Mouse (Mus musculus): ENCODE results near the gene Lrrc31.

Gene Lrrc31

DNA sequence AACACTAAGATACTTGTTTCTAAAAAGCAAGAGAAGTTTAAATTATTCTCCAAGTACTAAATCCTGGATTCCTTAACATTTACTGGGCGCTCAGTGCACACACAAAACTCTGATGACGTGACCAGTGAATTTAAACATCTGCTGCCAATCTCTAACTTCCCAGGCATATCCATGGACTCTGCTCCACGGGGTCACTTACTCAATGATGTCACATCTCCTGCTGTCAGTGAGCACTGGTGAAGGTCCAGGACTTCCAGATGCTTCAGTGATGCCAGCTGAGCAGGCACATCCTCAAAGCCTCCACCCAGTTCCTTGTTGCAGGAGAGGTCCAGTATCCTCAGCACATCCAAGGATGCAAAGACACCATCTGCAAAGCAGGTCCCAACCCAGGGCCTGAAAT lies 12.4 kb downstream of the Lrrc31 start:
- DNase-seq: no peak

DNA sequence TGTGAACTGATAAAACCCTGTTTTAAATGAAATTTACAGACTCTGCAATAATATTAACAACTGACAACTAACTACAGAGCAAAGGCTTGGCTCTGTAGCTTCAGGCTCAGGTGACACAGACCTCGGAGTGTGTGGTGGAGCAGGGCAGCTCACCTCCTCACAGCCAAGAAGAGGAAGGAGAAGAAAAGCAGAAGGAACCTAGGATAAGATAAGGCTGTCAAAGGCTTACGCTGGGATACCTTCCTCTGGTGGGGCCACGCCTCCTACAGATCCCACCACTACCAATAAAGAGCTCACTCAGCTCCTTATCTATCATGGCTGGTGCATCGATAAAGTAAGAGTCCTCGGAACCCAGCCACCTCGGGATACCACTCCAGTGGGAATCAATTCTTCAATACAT lies 16.5 kb downstream of the Lrrc31 start:
- DNase-seq: no peak

GRCm38 (mm10) chr3:30658486-30658885 lies 41.2 kb downstream of the Lrrc31 start:
- DNase-seq: no peak

DNA sequence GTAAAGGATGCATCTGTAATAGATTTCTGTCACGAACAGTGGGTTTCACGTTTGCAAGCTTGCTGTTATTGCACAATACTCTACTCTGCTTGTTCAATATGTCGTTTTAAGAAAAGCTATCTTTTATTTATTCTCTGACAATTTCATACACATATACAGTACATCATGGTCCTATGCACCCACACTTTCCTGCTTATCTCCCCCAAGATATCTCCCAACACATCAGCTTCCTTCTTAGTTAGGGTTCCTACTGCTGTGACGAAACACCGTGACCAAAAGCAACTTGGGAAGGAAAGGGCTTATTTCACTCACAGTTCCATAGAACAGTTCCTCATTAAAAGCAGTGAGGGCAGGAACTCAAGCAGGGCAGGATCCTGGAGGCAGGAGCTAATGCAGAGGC lies 43.7 kb downstream of the Lrrc31 start:
- no peak for DNase-seq

GRCm38 (mm10) chr3:30650062-30650841 lies 49.4 kb downstream of the Lrrc31 start:
- peak; percentile 5 for DNase-seq

GRCm38 (mm10) chr3:30648466-30648865 lies 51.2 kb downstream of the Lrrc31 start:
- no peak for DNase-seq

DNA sequence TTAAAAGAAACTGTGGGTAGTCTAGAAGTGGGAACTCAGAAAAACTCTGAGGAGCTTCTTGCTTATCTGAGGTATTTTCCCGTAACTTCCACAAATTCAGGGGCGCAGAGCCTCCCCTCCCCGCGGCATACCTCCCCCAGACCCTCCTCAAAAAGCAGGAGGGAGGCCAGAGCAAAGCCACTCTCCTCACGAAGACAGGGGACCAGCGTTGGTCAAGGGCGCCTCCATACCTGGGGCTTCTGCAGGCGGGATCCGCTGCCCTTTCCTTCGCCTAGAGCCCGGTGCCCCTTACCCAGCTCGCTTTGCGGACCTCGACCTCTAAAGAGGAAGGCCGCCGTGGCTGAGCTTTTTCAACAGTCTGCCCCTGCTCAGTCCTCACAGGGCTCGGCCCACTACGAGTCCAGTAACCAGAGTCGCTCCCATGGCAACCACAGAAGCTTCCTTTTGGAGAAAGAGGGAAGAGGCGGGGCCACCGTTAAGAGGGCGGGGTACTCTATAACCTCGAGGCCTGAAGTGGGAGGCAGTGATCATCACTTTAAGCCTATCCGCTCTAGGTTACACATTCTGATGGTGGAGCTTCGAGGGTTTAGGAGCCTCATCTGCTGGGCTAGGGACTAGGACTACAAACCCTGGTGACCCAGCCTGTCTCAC lies 52.1 kb downstream of the Lrrc31 start, which contains the start of gene Lrrc34:
Gene Lrrc34, minus strand, starts transcription at position 430 of the 651 bp plus-strand sequence.
- peak; percentile 25 for DNase-seq

DNA sequence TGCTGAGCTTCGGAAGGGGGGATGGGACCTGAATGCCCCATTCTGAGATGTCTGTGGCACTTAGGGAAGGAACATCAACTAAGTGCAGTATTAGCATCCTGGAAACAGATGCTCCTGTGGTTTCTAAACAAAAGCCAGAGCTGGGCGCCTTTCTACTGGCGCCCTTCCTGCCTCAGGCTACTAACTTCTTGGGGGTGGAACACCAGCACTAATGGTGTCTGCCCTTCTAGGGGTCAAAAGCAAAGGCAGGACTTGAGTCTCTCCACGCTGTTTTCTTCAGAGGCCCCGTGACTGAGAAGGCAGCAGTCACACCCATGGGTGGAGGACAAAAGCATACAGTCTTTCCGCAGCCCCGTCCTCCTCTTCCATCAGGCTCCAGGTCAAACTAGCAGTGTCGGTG lies 52.9 kb downstream of the Lrrc31 start:
- DNase-seq: no peak

DNA sequence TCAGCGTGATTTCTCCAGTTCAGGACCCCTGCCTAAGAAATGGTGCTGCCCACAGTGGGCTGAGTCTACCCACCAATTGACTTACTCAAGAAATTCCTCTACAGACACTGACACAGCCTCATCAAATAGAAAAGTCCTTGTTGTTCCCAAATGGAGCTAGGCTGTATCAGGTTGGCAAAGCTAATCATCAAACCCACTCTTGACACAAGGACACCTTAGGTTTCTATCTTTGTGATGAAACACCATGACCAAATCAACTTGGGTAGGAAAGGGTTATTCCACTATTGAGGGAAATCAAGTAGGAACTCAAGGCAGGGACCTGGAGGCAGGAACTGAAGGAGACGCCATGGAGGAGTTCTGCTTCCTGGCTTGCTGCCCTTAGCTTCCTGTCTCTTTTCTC lies 55.4 kb downstream of the Lrrc31 start, which contains the start of gene Lrriq4:
Gene Lrriq4, plus strand, starts transcription at position 301 of the 400 bp plus-strand sequence.
- DNase-seq: no peak

GRCm38 (mm10) chr3:30635629-30636028 lies 64.0 kb downstream of the Lrrc31 start:
- DNase-seq: no peak

GRCm38 (mm10) chr3:30633681-30634080 lies 66.0 kb downstream of the Lrrc31 start:
- DNase-seq: no peak
